Mouse (Mus musculus): ENCODE measurements at regions not wholly inside any gene's neighbourhood (a gene's known extent, or its start where the extent isn't known, plus 50 kb on each side); places are given as distances from the start of the nearest gene placed in this dataset.

- DNase-seq: no peak
Observed at GRCm38 (mm10) chr19:56108796-56109195, 178.1 kb upstream of the Habp2 start.

GRCm38 (mm10) chr19:56115552-56116284, 171.2 kb upstream of the Habp2 start:
- no peak for DNase-seq

GRCm38 (mm10) chr19:56116285-56116680, 170.7 kb upstream of the Habp2 start:
- peak; percentile 19 for DNase-seq

- DNase-seq: no peak
Observed at GRCm38 (mm10) chr19:56120723-56121122, 166.2 kb upstream of the Habp2 start.

- DNase-seq: peak; percentile 17
Observed at GRCm38 (mm10) chr19:56122186-56122585, 164.8 kb upstream of the Habp2 start.

- DNase-seq: no peak
Observed at GRCm38 (mm10) chr19:56131556-56131955, 155.4 kb upstream of the Habp2 start.

- DNase-seq: no peak
Observed at GRCm38 (mm10) chr19:56132911-56133562, 153.9 kb upstream of the Habp2 start.

GRCm38 (mm10) chr19:56133565-56133964, 153.4 kb upstream of the Habp2 start:
- DNase-seq: no peak

GRCm38 (mm10) chr19:56134081-56134818, 152.7 kb upstream of the Habp2 start:
- peak; percentile 84 for DNase-seq

GRCm38 (mm10) chr19:56135306-56135928, 151.5 kb upstream of the Habp2 start:
- peak; percentile 57 for DNase-seq

- no peak for DNase-seq
Observed at GRCm38 (mm10) chr19:56140540-56140939, 146.4 kb upstream of the Habp2 start.

- DNase-seq: peak; percentile 4
Observed at GRCm38 (mm10) chr19:56144221-56144620, 142.7 kb upstream of the Habp2 start.

- no peak for DNase-seq
Observed at GRCm38 (mm10) chr19:56157120-56157519, 129.8 kb upstream of the Habp2 start.

- peak; percentile 7 for DNase-seq
Observed at GRCm38 (mm10) chr19:56162156-56162555, 124.8 kb upstream of the Habp2 start.

GRCm38 (mm10) chr19:56169133-56169997, 117.6 kb upstream of the Habp2 start:
- peak; percentile 9 for DNase-seq

GRCm38 (mm10) chr19:56169998-56170274, 117.0 kb upstream of the Habp2 start:
- DNase-seq: no peak

- DNase-seq: no peak
Observed at GRCm38 (mm10) chr19:56172454-56172853, 114.5 kb upstream of the Habp2 start.

- DNase-seq: peak; percentile 21
Observed at GRCm38 (mm10) chr19:56176059-56176458, 110.9 kb upstream of the Habp2 start.

GRCm38 (mm10) chr19:56177231-56177745, 109.6 kb upstream of the Habp2 start:
- no peak for DNase-seq

- no peak for DNase-seq
Observed at GRCm38 (mm10) chr19:56185756-56186155, 101.2 kb upstream of the Habp2 start.

GRCm38 (mm10) chr19:56189185-56189584, 97.8 kb upstream of the Habp2 start:
- no peak for DNase-seq

- no peak for DNase-seq
Observed at GRCm38 (mm10) chr19:56190222-56190621, 96.7 kb upstream of the Habp2 start.
